In the genomic region with DNA sequence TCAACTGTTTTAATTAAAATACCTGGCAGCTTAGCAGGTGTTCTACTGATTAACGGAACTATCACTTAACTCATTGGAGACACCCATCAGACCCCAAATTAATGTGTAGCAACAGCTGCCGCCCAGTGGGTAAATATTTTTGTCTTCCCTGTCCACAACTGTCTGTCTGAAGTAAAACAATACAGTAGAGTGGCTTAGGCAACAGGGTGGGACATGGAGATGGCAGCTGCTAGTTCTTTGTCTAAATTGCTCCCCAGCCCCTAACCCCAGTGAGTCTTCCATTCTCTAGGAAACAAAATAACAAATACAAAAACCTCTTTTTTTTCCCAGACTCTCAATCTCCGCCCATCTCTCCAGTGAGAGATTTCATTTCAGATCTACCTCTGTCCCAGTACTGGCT, we compare ENCODE assay signal across 13 mouse cellular contexts.
"Had no signal": no experiment of that assay in that cellular context is flagged by ENCODE, and none has a peak within 500 bp of the region (broad histone marks: within the 10 kb centered on the region; RNA-seq: fewer than 3 reads in every experiment).

No protein-coding gene starts in this region.

- H3K36me3 ChIP-seq: midbrain, embryonic 10.5 days; neural tube, embryonic 12.5 days had no signal

- H3K9ac ChIP-seq: liver, embryonic 14.5 days; neural tube, embryonic 12.5 days had no signal

- H3K4me2 ChIP-seq: neural tube, embryonic 12.5 days had no signal

- H3K9me3 ChIP-seq: midbrain, embryonic 10.5 days; neural tube, embryonic 12.5 days had no signal

- H3K4me3 ChIP-seq: midbrain, embryonic 10.5 days; neural tube, embryonic 12.5 days had no signal

- H3K27me3 ChIP-seq: neural tube, embryonic 12.5 days had no signal

- DNase-seq: kidney, adult 11 months; kidney, adult 9 months; lung, adult 2 months; lung, postnatal 10 days; lung, postnatal 4 days; midbrain, embryonic 14.5 days; thymus, adult 18-20 months; thymus, postnatal 14 days had no signal

- H3K27ac ChIP-seq: hindbrain, postnatal 0 days; kidney, postnatal 0 days; liver, embryonic 14.5 days; neural tube, embryonic 12.5 days had no signal

- H3K4me1 ChIP-seq: neural tube, embryonic 12.5 days had no signal

- ATAC-seq: hindbrain, postnatal 0 days had no signal
